Mouse (Mus musculus) MEL (cell line): Measurements from ENCODE around the gene Gm9803.
"Not testable (repeated sequence)": the region's sequence is repeated elsewhere in the genome, so short reads cannot be mapped to it uniquely, and the experiment has no call there.

ENCODE experiments used
- CTCF ChIP-seq, 3 experiments: IDR thresholded peaks in 2 of 3; conservative IDR thresholded peaks in 1 of 3; 2 replicates each; pipeline ENCODE4 v1.5.1; 2011 to 2012; ENCODE audit warnings: low read length in 3 of 3, low read depth in 2 of 3, mild to moderate bottlenecking in 2 of 3, improper control_type of control experiment in 1 of 3, inconsistent platforms in 1 of 3, mixed read lengths in 1 of 3, moderate library complexity in 1 of 3; ENCODE audit not compliant: control insufficient read depth in 1 of 3, insufficient read depth in 1 of 3, poor library complexity in 1 of 3, severe bottlenecking in 1 of 3
- NELFE ChIP-seq: IDR thresholded peaks from 2 replicates; pipeline ENCODE4 v1.6.1; 2011; ENCODE audit warnings: low read depth, low read length, improper control_type of control experiment
- USF2 ChIP-seq, 2 experiments: IDR thresholded peaks; 2 replicates each; pipeline ENCODE4 v1.6.1; 2011 to 2012; ENCODE audit warnings: improper control_type of control experiment in 2 of 2, low read length in 2 of 2, borderline replicate concordance in 1 of 2, inconsistent platforms in 1 of 2, low read depth in 1 of 2, mild to moderate bottlenecking in 1 of 2; ENCODE audit not compliant: insufficient read depth in 1 of 2

DNA sequence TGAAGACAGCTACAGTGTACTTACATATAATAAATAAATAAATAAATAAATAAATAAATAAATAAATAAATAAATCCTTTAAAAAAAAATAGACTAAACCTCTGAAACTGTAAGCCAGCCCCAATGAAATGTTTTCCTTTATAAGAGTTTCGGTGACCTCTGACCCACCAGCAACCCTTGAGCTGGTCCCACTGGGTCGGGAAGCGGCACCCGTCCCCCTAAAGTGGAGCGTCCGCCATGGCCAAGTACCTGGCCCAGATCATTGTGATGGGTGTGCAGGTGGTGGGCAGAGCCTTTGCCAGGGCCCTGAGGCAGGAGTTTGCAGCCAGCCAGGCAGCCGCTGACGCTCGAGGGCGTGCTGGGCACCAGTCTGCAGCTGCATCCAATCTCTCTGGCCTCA is at the start of gene Gm9803:
- not testable (repeated sequence) for TF ChIP-seq CTCF (IDR thresholded peaks at IDR 0.05 in 2 of 3, conservative IDR thresholded peaks at IDR 0.05 in 1 of 3; ENCODE audit: control insufficient read depth in 1 of 3, insufficient read depth in 1 of 3, low read depth in 2 of 3, low read length in 3 of 3, poor library complexity in 1 of 3, severe bottlenecking in 1 of 3); USF2 (IDR thresholded peaks at IDR 0.05; ENCODE audit: borderline replicate concordance in 1 of 2, insufficient read depth in 1 of 2, low read depth in 1 of 2, low read length in 2 of 2); NELFE
